Mouse (Mus musculus): ENCODE results near the gene Scg2.

Gene Scg2

GRCm38 (mm10) chr1:79439609-79440308 is at the start of gene Scg2:
Gene Scg2 (minus strand): TSS chr1:79440120.
- DNase-seq (ENCODE audit: low spot score), result peak; percentile 80

- DNase-seq (ENCODE audit: low spot score), result peak; percentile 42
These were observed 45.6 kb upstream of the Scg2 start for GRCm38 (mm10) chr1:79485546-79485945.

- no peak for DNase-seq (ENCODE audit: low spot score)
These were observed 30.9 kb upstream of the Scg2 start for GRCm38 (mm10) chr1:79470856-79471255.

GRCm38 (mm10) chr1:79469871-79470270 is 30.0 kb upstream of the Scg2 start:
- DNase-seq (ENCODE audit: low spot score), result no peak

- DNase-seq (ENCODE audit: low spot score), result no peak
These were observed 26.7 kb upstream of the Scg2 start for GRCm38 (mm10) chr1:79466585-79466984.

- no peak for DNase-seq (ENCODE audit: low spot score)
These were observed 18.6 kb upstream of the Scg2 start for GRCm38 (mm10) chr1:79458558-79458957.

GRCm38 (mm10) chr1:79454164-79454563 is 14.2 kb upstream of the Scg2 start:
- no peak for DNase-seq (ENCODE audit: low spot score)

- DNase-seq (ENCODE audit: low spot score), result no peak
These were observed 12.4 kb upstream of the Scg2 start for GRCm38 (mm10) chr1:79452339-79452738.

GRCm38 (mm10) chr1:79450343-79451021 is 10.6 kb upstream of the Scg2 start:
- DNase-seq (ENCODE audit: low spot score), result no peak

- DNase-seq (ENCODE audit: low spot score), result no peak
These were observed 10.0 kb upstream of the Scg2 start for GRCm38 (mm10) chr1:79449943-79450342.

GRCm38 (mm10) chr1:79445586-79445985 is 5.7 kb upstream of the Scg2 start:
- DNase-seq (ENCODE audit: low spot score), result no peak

GRCm38 (mm10) chr1:79437755-79438154 is 2.2 kb downstream of the Scg2 start:
- no peak for DNase-seq (ENCODE audit: low spot score)

GRCm38 (mm10) chr1:79436671-79437070 is 3.2 kb downstream of the Scg2 start:
- no peak for DNase-seq (ENCODE audit: low spot score)

GRCm38 (mm10) chr1:79429058-79429457 is 10.9 kb downstream of the Scg2 start:
- no peak for DNase-seq (ENCODE audit: low spot score)

- no peak for DNase-seq (ENCODE audit: low spot score)
These were observed 24.4 kb downstream of the Scg2 start for GRCm38 (mm10) chr1:79415496-79415895.

- no peak for DNase-seq (ENCODE audit: low spot score)
These were observed 33.5 kb downstream of the Scg2 start for GRCm38 (mm10) chr1:79406337-79406942.

GRCm38 (mm10) chr1:79401090-79402012 is 38.6 kb downstream of the Scg2 start:
- no peak for DNase-seq (ENCODE audit: low spot score)

GRCm38 (mm10) chr1:79400284-79400683 is 39.6 kb downstream of the Scg2 start:
- DNase-seq (ENCODE audit: low spot score), result no peak

Measured in left cerebral cortex, adult 11 months (tissue).